Mouse (Mus musculus) lung, postnatal 0 days (tissue): ENCODE results near the gene Prpf3. TPM values are rescaled to one million over a fixed set of nuclear protein-coding genes. Genes with fewer than 3 reads are reported as not detected.
A peak's percentile ranks its signal among the peaks of the same experiment; 100 is the strongest.
"Not testable (repeated sequence)": the region's sequence is repeated elsewhere in the genome, so short reads cannot be mapped to it uniquely, and the experiment has no call there.

Experiments
- ATAC-seq: fragments of 200-750 bp; cut with Nextera tagmentation; 2 replicates; pipeline ENCODE4 v1.8.0; 2017; ENCODE audit warnings: moderate library complexity
- DNase-seq: peaks from one replicate; pipeline ENCODE4 v3.0.0-alpha.2; 2016; ENCODE audit warnings: low spot score
- H3K27ac ChIP-seq: fragments of 300-500 bp; sonication (generic); 2 replicates; pipeline ENCODE4 v1.5.1; 2014; ENCODE audit warnings: antibody characterized with exemption, mild to moderate bottlenecking, low read length, mixed read lengths
- H3K27me3 ChIP-seq: fragments of 300-500 bp; sonication (generic); replicated peaks from 2 replicates; pipeline ENCODE4 v1.6.1; 2014; ENCODE audit warnings: low read length, mixed read lengths; ENCODE audit not compliant: insufficient read depth
- H3K36me3 ChIP-seq: fragments of 300-500 bp; sonication (generic); 2 replicates; pipeline ENCODE4 v1.6.1; 2014; ENCODE audit warnings: low read length, mixed read lengths; ENCODE audit not compliant: insufficient read depth
- H3K4me1 ChIP-seq: fragments of 300-500 bp; sonication (generic); 2 replicates; pipeline ENCODE4 v1.6.1; 2014; ENCODE audit warnings: antibody characterized with exemption, low read depth, low read length, mixed read lengths; ENCODE audit not compliant: insufficient read depth
- H3K4me2 ChIP-seq: fragments of 300-500 bp; sonication (generic); replicated peaks from 2 replicates; pipeline ENCODE4 v1.6.1; 2014; ENCODE audit warnings: low read depth, mild to moderate bottlenecking, low read length, moderate library complexity, mixed read lengths
- H3K4me3 ChIP-seq: fragments of 300-500 bp; sonication (generic); 2 replicates; pipeline ENCODE4 v1.5.1; 2014; ENCODE audit warnings: low read depth, low read length
- H3K9ac ChIP-seq: fragments of 300-500 bp; sonication (generic); replicated peaks from 2 replicates; pipeline ENCODE4 v1.6.1; 2014; ENCODE audit warnings: low read depth, mild to moderate bottlenecking
- H3K9me3 ChIP-seq: fragments of 300-500 bp; sonication (generic); 2 replicates; pipeline ENCODE4 v1.6.1; 2016; ENCODE audit warnings: low read length, mixed read lengths
- CTCF ChIP-seq: IDR thresholded peaks from 2 replicates; pipeline ENCODE4 v1.5.1; 2016; ENCODE audit warnings: antibody characterized with exemption, mild to moderate bottlenecking
- EP300 ChIP-seq: IDR thresholded peaks from 2 replicates; pipeline ENCODE4 v1.6.1; 2016; ENCODE audit warnings: antibody characterized with exemption, mild to moderate bottlenecking, control low read depth
- WGBS: fragments of 180-500 bp; shearing (Covaris S2); extraction: QIAGEN DNeasy Blood & Tissue Kit; methylation state at CpG from one replicate; pipeline ENCODE4 v1.1.7; 2014; 5-methylcytosine and 5-hydroxymethylcytosine counted together
- polyA plus RNA-seq: library from polyadenylated mRNA; unstranded; fragments of >200 nt; fragmentation: Nextera tagmentation; extraction: Ambion mirVana; gene quantifications from 2 replicates; pipeline ENCODE4 v1.2.1, GENCODE M21; 2015

Prpf3 gene
- polyA plus RNA-seq, 1 experiment from 2014 or later: 14.3 TPM

GRCm38 (mm10) chr3:95860323-95860722 lies 4.6 kb upstream of the Prpf3 start:
- Histone ChIP-seq H3K36me3 (0 out of 2 replicates have a peak, but pooled peaks cover 6% of the 10 kb centered on the region), H3K27ac (no peak overlapping the region), H3K4me1 (no peaks in the 10 kb centered on the region), H3K9me3 (no peaks in the 10 kb centered on the region), H3K4me2 (no peak overlapping the region), H3K27me3 (no peaks in the 10 kb centered on the region), H3K4me3 (no peak overlapping the region), H3K9ac (no peak overlapping the region)
- DNase-seq: no peak
- WGBS: 88% methylated on average over 3 of the region's 3 CpGs
- ATAC-seq: no peak
- TF ChIP-seq CTCF (peak; percentile 48), EP300 (no peak)

- 88% methylated on average over 3 of the region's 3 CpGs for WGBS
- H3K27me3 ChIP-seq, H3K4me3 ChIP-seq, H3K4me2 ChIP-seq, H3K36me3 ChIP-seq, H3K27ac ChIP-seq, H3K9ac ChIP-seq, ATAC-seq, DNase-seq, H3K9me3 ChIP-seq, H3K4me1 ChIP-seq: not testable (repeated sequence)
These were observed 2.6 kb upstream of the Prpf3 start for GRCm38 (mm10) chr3:95858278-95858677.

GRCm38 (mm10) chr3:95857050-95857449 lies 1.4 kb upstream of the Prpf3 start:
- H3K36me3 ChIP-seq, H3K4me2 ChIP-seq, H3K9me3 ChIP-seq, ATAC-seq, H3K9ac ChIP-seq, H3K4me1 ChIP-seq, H3K27ac ChIP-seq, DNase-seq, H3K4me3 ChIP-seq, H3K27me3 ChIP-seq: not testable (repeated sequence)
- 74% methylated on average over 1 of the region's 1 CpGs for WGBS

- DNase-seq (peak; percentile 9), ATAC-seq (no peak)
- Histone ChIP-seq H3K9me3 (no peaks in the 10 kb centered on the region), H3K4me1 (peaks cover 8% of the 10 kb centered on the region; the same call in 1 of the 2 replicates), H3K4me2 (peak overlapping the region; percentile 87), H3K27me3 (no peaks in the 10 kb centered on the region), H3K27ac (peak overlapping the region; percentile 52), H3K4me3 (peak overlapping the region; percentile 89), H3K9ac (peak overlapping the region; percentile 84; the same call in 1 of the 2 replicates), H3K36me3 (peaks cover 11% of the 10 kb centered on the region)
- TF ChIP-seq EP300 (no peak), CTCF (no peak)
- 21% methylated on average over 7 of the region's 7 CpGs for WGBS
These were observed 430 bp upstream of the Prpf3 start for GRCm38 (mm10) chr3:95856115-95856514.

GRCm38 (mm10) chr3:95851317-95851716 lies 4.4 kb downstream of the Prpf3 start:
- Histone ChIP-seq H3K27ac (no peak overlapping the region), H3K4me3 (no peak overlapping the region), H3K36me3 (peaks cover 47% of the 10 kb centered on the region), H3K9ac (no peak overlapping the region), H3K4me1 (peaks cover 8% of the 10 kb centered on the region; the same call in 1 of the 2 replicates), H3K4me2 (no peak overlapping the region), H3K27me3 (no peaks in the 10 kb centered on the region), H3K9me3 (no peaks in the 10 kb centered on the region)
- 92% methylated on average over 8 of the region's 8 CpGs for WGBS
- ATAC-seq (no peak), DNase-seq (no peak)
- TF ChIP-seq EP300 (no peak), CTCF (no peak)

- H3K4me2 ChIP-seq: no peak overlapping the region
- no peak overlapping the region for H3K4me3 ChIP-seq
- H3K9me3 ChIP-seq: no peaks in the 10 kb centered on the region
- ATAC-seq: no peak
- DNase-seq: no peak
- no peak overlapping the region for H3K27ac ChIP-seq
- no peak overlapping the region for H3K9ac ChIP-seq
- H3K36me3 ChIP-seq: peaks cover 54% of the 10 kb centered on the region
- no peak for TF ChIP-seq EP300
- peaks cover 8% of the 10 kb centered on the region; the same call in 1 of the 2 replicates for H3K4me1 ChIP-seq
- H3K27me3 ChIP-seq: no peaks in the 10 kb centered on the region
- 75% methylated on average over 4 of the region's 4 CpGs for WGBS
These were observed 5.1 kb downstream of the Prpf3 start for GRCm38 (mm10) chr3:95850611-95851010.
